Mouse (Mus musculus): ENCODE data around the gene Csn3. TPM values are rescaled to one million over a fixed set of nuclear protein-coding genes. Genes with fewer than 3 reads are reported as not detected.

The Csn3 gene
- polyA plus RNA-seq, 1 experiment from 2014 or later, result not detected

DNA sequence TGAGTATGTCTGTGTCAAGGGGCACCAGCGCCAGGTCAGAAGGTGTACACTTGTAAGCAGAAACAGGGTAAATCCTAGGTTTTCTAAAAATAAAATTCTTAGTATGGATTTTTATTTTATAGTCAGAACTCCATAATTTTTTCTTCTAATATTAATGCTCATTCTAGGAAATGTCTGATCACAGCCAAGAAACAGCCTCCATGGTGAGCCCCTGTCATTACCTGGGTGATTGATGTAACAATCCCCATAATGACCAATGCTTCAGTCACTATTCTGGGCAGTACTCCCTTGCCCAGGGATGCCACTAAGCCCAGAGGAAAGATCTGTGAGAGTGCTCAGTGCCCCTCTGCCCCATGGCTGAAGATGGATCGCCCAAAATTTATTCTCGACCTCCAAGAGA, 53.8 kb downstream of the Csn3 start, which contains the start of gene Cabs1:
Gene Cabs1, plus strand, starts transcription at position 301 of the 400 bp plus-strand sequence.
- ATAC-seq, result no peak
- Histone ChIP-seq H3K4me2 (ENCODE audit: low read depth, low read length) (no peak within 1 kb of the TSS), H3K9ac (replicated peaks) (no peak within 1 kb of the TSS), H3K27ac (ENCODE audit: low read depth) (no peak within 1 kb of the TSS), H3K27me3 (ENCODE audit: insufficient read depth, low read length) (no peaks in the 10 kb centered on the region), H3K36me3 (replicated peaks; ENCODE audit: insufficient read depth, low read length) (no peaks in the 10 kb centered on the region), H3K4me1 (ENCODE audit: insufficient read depth) (no peaks in the 10 kb centered on the region), H3K4me3 (ENCODE audit: low read depth, low read length) (no peak within 1 kb of the TSS), H3K9me3 (ENCODE audit: low read length) (no peaks in the 10 kb centered on the region)
- WGBS (ENCODE audit: insufficient replicate concordance), result 77% methylated on average over 3 of the region's 3 CpGs
- TF ChIP-seq EP300 (IDR thresholded peaks at IDR 0.05; ENCODE audit: low read depth) (no peak), CTCF (IDR thresholded peaks at IDR 0.05; ENCODE audit: low read depth) (no peak)
- no peak for DNase-seq

Other genes with a start within 250 kb of the Csn3 start
- gene Csn2, start 225.9 kb upstream of the Csn3 start, polyA plus RNA-seq (2015; fragmentation: Nextera tagmentation; extraction: Ambion mirVana), result not detected in 2 replicates
- not detected in 2 replicates for gene Csn1s2a, start 151.0 kb upstream of the Csn3 start, polyA plus RNA-seq (2015; fragmentation: Nextera tagmentation; extraction: Ambion mirVana)
- gene Csn1s2b, start 117.5 kb upstream of the Csn3 start, polyA plus RNA-seq (2015; fragmentation: Nextera tagmentation; extraction: Ambion mirVana), result not detected in 2 replicates
- not detected in 2 replicates for gene Prr27, start 99.9 kb upstream of the Csn3 start, polyA plus RNA-seq (2015; fragmentation: Nextera tagmentation; extraction: Ambion mirVana)
- not detected in 2 replicates for gene Odam, start 40.5 kb upstream of the Csn3 start, polyA plus RNA-seq (2015; fragmentation: Nextera tagmentation; extraction: Ambion mirVana)
- not detected in 2 replicates for gene 2310003L06Rik, start 43.9 kb downstream of the Csn3 start, polyA plus RNA-seq (2015; fragmentation: Nextera tagmentation; extraction: Ambion mirVana)
- not detected in 2 replicates for gene Gm28434, start 43.9 kb downstream of the Csn3 start, polyA plus RNA-seq (2015; fragmentation: Nextera tagmentation; extraction: Ambion mirVana)
- not detected in 2 replicates for gene Cabs1, start 53.9 kb downstream of the Csn3 start, polyA plus RNA-seq (2015; fragmentation: Nextera tagmentation; extraction: Ambion mirVana)
- gene Smr3a, start 77.0 kb downstream of the Csn3 start, polyA plus RNA-seq (2015; fragmentation: Nextera tagmentation; extraction: Ambion mirVana), result not detected in 2 replicates
- not detected in 2 replicates for gene Smr2, start 161.0 kb downstream of the Csn3 start, polyA plus RNA-seq (2015; fragmentation: Nextera tagmentation; extraction: Ambion mirVana)
- not detected in 2 replicates for gene Gm11116, start 186.0 kb downstream of the Csn3 start, polyA plus RNA-seq (2015; fragmentation: Nextera tagmentation; extraction: Ambion mirVana)
- gene Gm11115, start 228.5 kb downstream of the Csn3 start, polyA plus RNA-seq (2015; fragmentation: Nextera tagmentation; extraction: Ambion mirVana), result not detected in 2 replicates